10 mouse cellular contexts compared by ENCODE assay signal in the genomic region with DNA sequence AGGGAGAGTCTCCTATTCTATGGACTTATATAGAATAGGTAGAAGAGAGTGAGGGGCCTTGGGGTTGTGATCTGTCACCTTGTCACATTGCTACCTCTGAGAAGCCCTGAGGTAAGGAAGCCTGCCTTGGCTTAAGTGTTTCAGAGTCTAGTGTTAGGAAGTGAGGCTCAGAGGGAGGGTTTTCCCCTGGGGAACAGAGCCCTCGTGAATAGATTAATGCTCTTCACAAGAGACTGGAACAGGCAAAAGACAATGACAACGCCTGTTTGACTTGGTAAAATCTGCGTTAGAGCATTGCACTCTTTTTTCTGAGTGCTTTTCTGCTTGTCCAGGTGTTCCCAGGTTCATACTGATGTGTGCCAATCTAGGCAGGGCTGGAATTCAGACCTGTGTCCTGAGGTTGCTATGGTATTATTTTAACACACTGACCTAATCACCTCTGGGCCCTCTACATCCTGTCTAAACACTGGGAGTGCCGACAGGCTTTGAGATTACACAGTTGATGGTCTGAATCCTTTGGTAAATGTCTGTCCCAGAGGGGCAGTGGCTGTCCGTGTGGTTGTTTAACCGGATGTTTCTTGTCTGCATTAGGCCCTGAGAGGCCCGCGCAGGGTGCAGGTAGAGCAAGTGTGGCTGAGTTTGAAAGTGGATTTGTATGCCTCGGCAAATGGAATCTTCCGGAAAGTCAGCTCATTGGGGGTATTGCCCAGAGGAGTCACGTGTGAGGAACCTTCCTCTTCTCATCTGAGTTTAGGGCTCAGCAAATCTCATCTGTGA.
DNase-seq lines count a peak whose midpoint lies in the region; ATAC-seq and TF ChIP-seq lines count a peak whose summit lies in the region.
"Had no signal": no experiment of that assay in that cellular context is flagged by ENCODE, and none has a peak within 500 bp of the region (broad histone marks: within the 10 kb centered on the region; RNA-seq: fewer than 3 reads in every experiment).

No protein-coding gene starts in this region.

- H3K36me3 ChIP-seq in intestine, embryonic 14.5 days (ENCODE audit: control insufficient read depth, insufficient read depth, low read length): no peaks in the 10 kb centered on the region
- H3K36me3 ChIP-seq in intestine, postnatal 0 days (ENCODE audit: control insufficient read depth, insufficient read depth): no peaks in the 10 kb centered on the region
- H3K36me3 ChIP-seq in CH12.LX (replicated peaks in 1 of 2; ENCODE audit: control insufficient read depth in 1 of 2, insufficient read depth in 1 of 2, low read length in 1 of 2): no peaks in the 10 kb centered on the region
- no peaks in the 10 kb centered on the region for H3K36me3 ChIP-seq in heart, embryonic 14.5 days (ENCODE audit: control insufficient read depth, insufficient read depth, low read length)
- no peaks in the 10 kb centered on the region for H3K36me3 ChIP-seq in liver, embryonic 16.5 days (ENCODE audit: control insufficient read depth, insufficient read depth)
- H3K36me3 ChIP-seq: forebrain, embryonic 12.5 days; limb, embryonic 15.5 days had no signal

- peak; percentile 53; the same call in 1 of the 2 replicates for ATAC-seq in intestine, embryonic 14.5 days (replicated peaks; ENCODE audit: low FRiP score, low TSS enrichment, low read depth)
- ATAC-seq in intestine, postnatal 0 days: no peak
- no peak for ATAC-seq in heart, embryonic 14.5 days (ENCODE audit: insufficient number of reproducible peaks, insufficient read depth, low FRiP score, low read depth)
- ATAC-seq in liver, embryonic 16.5 days (ENCODE audit: low read depth): peak; percentile 81

- 16% methylated on average over 11 of the region's 11 CpGs for WGBS in intestine, embryonic 14.5 days
- WGBS in intestine, postnatal 0 days: 18% methylated on average over 11 of the region's 11 CpGs
- WGBS in heart, embryonic 14.5 days: 8% methylated on average over 11 of the region's 11 CpGs
- WGBS in liver, embryonic 16.5 days (ENCODE audit: insufficient replicate concordance): 39% methylated on average over 11 of the region's 11 CpGs

- in situ Hi-C loops in CH12.LX (cut with MboI; ENCODE audit: low pct_ligation_motif_present, low pct_unique_long_range_greater_than_20kb, low sequenced_read_pairs): no loop called here

- no peak; the same call in 1 of the 2 replicates for TF ChIP-seq EP300 in CH12.LX (IDR thresholded peaks at IDR 0.05; ENCODE audit: low read length)

- H3K4me1 ChIP-seq in intestine, embryonic 14.5 days (replicated peaks; ENCODE audit: control insufficient read depth, insufficient read depth, low read length): peaks cover 18% of the 10 kb centered on the region
- 0 out of 2 replicates have a peak, but pooled peaks cover 5% of the 10 kb centered on the region for H3K4me1 ChIP-seq in intestine, postnatal 0 days (replicated peaks; ENCODE audit: control insufficient read depth, insufficient read depth, low read length)
- peaks cover 35 to 73% of the 10 kb centered on the region in 2 experiments for H3K4me1 ChIP-seq in CH12.LX (ENCODE audit: control insufficient read depth in 1 of 2, insufficient read depth in 2 of 2)
- H3K4me1 ChIP-seq in heart, embryonic 14.5 days (ENCODE audit: control insufficient read depth in 2 of 2, insufficient read depth in 2 of 2, low read length in 2 of 2): peaks cover 26 to 33% of the 10 kb centered on the region in 2 experiments
- no peaks in the 10 kb centered on the region; the same call in none of the 2 replicates for H3K4me1 ChIP-seq in liver, embryonic 16.5 days (ENCODE audit: control insufficient read depth, low read depth, low read length)

- H3K9me3 ChIP-seq in intestine, embryonic 14.5 days (ENCODE audit: control insufficient read depth, low read length): no peaks in the 10 kb centered on the region
- no peaks in the 10 kb centered on the region for H3K9me3 ChIP-seq in intestine, postnatal 0 days (ENCODE audit: control insufficient read depth)
- no peaks in the 10 kb centered on the region for H3K9me3 ChIP-seq in CH12.LX (replicated peaks; ENCODE audit: low read length)
- H3K9me3 ChIP-seq in heart, embryonic 14.5 days (ENCODE audit: control insufficient read depth, low read length): no peaks in the 10 kb centered on the region
- H3K9me3 ChIP-seq in liver, embryonic 16.5 days (replicated peaks; ENCODE audit: control insufficient read depth, low read length): no peaks in the 10 kb centered on the region
- H3K9me3 ChIP-seq: forebrain, embryonic 12.5 days; limb, embryonic 15.5 days had no signal

- H3K4me3 ChIP-seq in intestine, embryonic 14.5 days (ENCODE audit: low read depth, low read length): no peak overlapping the region
- H3K4me3 ChIP-seq in intestine, postnatal 0 days (ENCODE audit: low read depth, low read length): no peak overlapping the region
- no peak overlapping the region for H3K4me3 ChIP-seq in CH12.LX (replicated peaks in 1 of 3; ENCODE audit: low read depth in 2 of 3, low read length in 2 of 3, poor library complexity in 1 of 3)
- H3K4me3 ChIP-seq in heart, embryonic 14.5 days (ENCODE audit: control insufficient read depth in 1 of 2, insufficient read depth in 1 of 2, low read depth in 1 of 2, low read length in 2 of 2): no peak overlapping the region
- H3K4me3 ChIP-seq in liver, embryonic 16.5 days (ENCODE audit: low read depth, low read length): no peak overlapping the region
- H3K4me3 ChIP-seq: forebrain, embryonic 12.5 days; limb, embryonic 15.5 days had no signal

- H3K27me3 ChIP-seq in intestine, embryonic 14.5 days (replicated peaks; ENCODE audit: control insufficient read depth, insufficient read depth, low read length): no peaks in the 10 kb centered on the region
- H3K27me3 ChIP-seq in intestine, postnatal 0 days (replicated peaks; ENCODE audit: control insufficient read depth, insufficient read depth, low read length): no peaks in the 10 kb centered on the region
- H3K27me3 ChIP-seq in CH12.LX (replicated peaks): no peaks in the 10 kb centered on the region
- H3K27me3 ChIP-seq in heart, embryonic 14.5 days (ENCODE audit: control insufficient read depth, insufficient read depth, low read length): no peaks in the 10 kb centered on the region
- H3K27me3 ChIP-seq in liver, embryonic 16.5 days (ENCODE audit: control insufficient read depth, insufficient read depth, low read depth, low read length): no peaks in the 10 kb centered on the region
- H3K27me3 ChIP-seq: forebrain, embryonic 12.5 days; limb, embryonic 15.5 days had no signal

- dilution Hi-C loops in CH12.LX (cut with MboI; ENCODE audit: extremely low pct_ligation_motif_present, extremely low pct_unique_long_range_greater_than_20kb, low sequenced_read_pairs): no loop called here

- TF ChIP-seq RAD21 in CH12.LX (IDR thresholded peaks at IDR 0.05; ENCODE audit: low read depth, low read length): no peak

- DNase-seq in intestine, embryonic 14.5 days (ENCODE audit: low spot score): no peak
- DNase-seq in CH12.LX (ENCODE audit: extremely low read depth): peak; percentile 87
- no peak for DNase-seq in testis, postnatal 14 days (ENCODE audit: low spot score)
- DNase-seq in thymus, postnatal 0 days (ENCODE audit: low spot score): no peak
- DNase-seq in c-Kit-positive CD71-positive TER-119-positive erythroid progenitor cells, embryonic 14.5 days (ENCODE audit: low spot score): no peak

- H3K27ac ChIP-seq in intestine, embryonic 14.5 days (ENCODE audit: low read depth): peak overlapping the region; percentile 51; the same call in 1 of the 2 replicates
- H3K27ac ChIP-seq in intestine, postnatal 0 days (ENCODE audit: low read depth, low read length): no peak overlapping the region
- peak overlapping the region; percentile 61 for H3K27ac ChIP-seq in CH12.LX (ENCODE audit: insufficient read depth, low read depth)
- H3K27ac ChIP-seq in heart, embryonic 14.5 days (replicated peaks in 1 of 2; ENCODE audit: control insufficient read depth in 1 of 2, insufficient read depth in 1 of 2, low read depth in 2 of 2, low read length in 2 of 2): peak overlapping the region; percentile 34 to 71
- H3K27ac ChIP-seq in liver, embryonic 16.5 days (ENCODE audit: low read length): no peak overlapping the region
- H3K27ac ChIP-seq: forebrain, embryonic 12.5 days; limb, embryonic 15.5 days had no signal

- no peak overlapping the region for H3K9ac ChIP-seq in intestine, embryonic 14.5 days (ENCODE audit: low read length)
- H3K9ac ChIP-seq in intestine, postnatal 0 days (ENCODE audit: low read depth, low read length): no peak overlapping the region
- H3K9ac ChIP-seq in CH12.LX (ENCODE audit: insufficient read depth, low read depth): 0 out of 2 replicates have a peak overlapping the region, but pooled peaks have one; percentile 4
- H3K9ac ChIP-seq in heart, embryonic 14.5 days (ENCODE audit: low read length): peak overlapping the region; percentile 8
- H3K9ac ChIP-seq in liver, embryonic 16.5 days (ENCODE audit: low read depth, low read length): no peak overlapping the region
- H3K9ac ChIP-seq: forebrain, embryonic 12.5 days; limb, embryonic 15.5 days had no signal

- TF ChIP-seq CTCF in intestine, postnatal 0 days (IDR thresholded peaks at IDR 0.05; ENCODE audit: low read depth): no peak
- TF ChIP-seq CTCF in CH12.LX (conservative IDR thresholded peaks at IDR 0.05 in 1 of 2, IDR thresholded peaks at IDR 0.05 in 1 of 2; ENCODE audit: low read depth in 2 of 2, low read length in 2 of 2): no peak

- H3K4me2 ChIP-seq in intestine, embryonic 14.5 days (ENCODE audit: low read length): no peak overlapping the region
- H3K4me2 ChIP-seq in intestine, postnatal 0 days (replicated peaks; ENCODE audit: low read depth): no peak overlapping the region
- H3K4me2 ChIP-seq in CH12.LX (ENCODE audit: insufficient read depth, low read depth, poor library complexity, severe bottlenecking): peak overlapping the region; percentile 10
- peak overlapping the region; percentile 17; the same call in 1 of the 2 replicates for H3K4me2 ChIP-seq in heart, embryonic 14.5 days (ENCODE audit: low read length)
- H3K4me2 ChIP-seq in liver, embryonic 16.5 days (ENCODE audit: low read depth, low read length): no peak overlapping the region
- H3K4me2 ChIP-seq: forebrain, embryonic 12.5 days; limb, embryonic 15.5 days had no signal

- no peak for TF ChIP-seq POLR2A in CH12.LX (IDR thresholded peaks at IDR 0.05; ENCODE audit: low read depth, low read length)

- H3K79me2 ChIP-seq in CH12.LX (replicated peaks; ENCODE audit: control insufficient read depth, extremely low read depth, insufficient read depth, poor library complexity, severe bottlenecking): no peaks in the 10 kb centered on the region

TF ChIP-seq in CH12.LX, 34 proteins besides CTCF, POLR2A, EP300 and RAD21 (continues in another document):
- TF ChIP-seq SIN3A (IDR thresholded peaks at IDR 0.05; ENCODE audit: low read length): no peak
- TF ChIP-seq ZMIZ1 (IDR thresholded peaks at IDR 0.05; ENCODE audit: low read depth, low read length): no peak
- TF ChIP-seq UBTF (IDR thresholded peaks at IDR 0.05; ENCODE audit: low read depth, low read length): no peak
- TF ChIP-seq MAX (IDR thresholded peaks at IDR 0.05; ENCODE audit: low read length): peak; percentile 76
- peak; percentile 79 for TF ChIP-seq USF1 (IDR thresholded peaks at IDR 0.05; ENCODE audit: low read depth, low read length)
- peak; percentile 74; the same call in 1 of the 2 replicates for TF ChIP-seq IRF4 (IDR thresholded peaks at IDR 0.05; ENCODE audit: low read depth, low read length)
- TF ChIP-seq MXI1 (IDR thresholded peaks at IDR 0.05; ENCODE audit: low read depth, low read length): 0 out of 2 replicates have a peak, but pooled peaks have one; percentile 23

Comparison
In these comparisons a context has a peak if more than half of its experiments do, and no peak if none do; other contexts are left out.
1. ATAC-seq: peak in intestine, embryonic 14.5 days (single experiment) and liver, embryonic 16.5 days (single experiment); none in intestine, postnatal 0 days (single experiment) and heart, embryonic 14.5 days (single experiment).
2. H3K27ac ChIP-seq: peak in intestine, embryonic 14.5 days (single experiment), CH12.LX (single experiment) and heart, embryonic 14.5 days (2 of 2); none in intestine, postnatal 0 days (single experiment) and liver, embryonic 16.5 days (single experiment).
3. H3K4me2 ChIP-seq: peak in CH12.LX (single experiment) and heart, embryonic 14.5 days (single experiment); none in intestine, embryonic 14.5 days (single experiment), intestine, postnatal 0 days (single experiment) and liver, embryonic 16.5 days (single experiment).
4. H3K9ac ChIP-seq: peak in CH12.LX (single experiment) and heart, embryonic 14.5 days (single experiment); none in intestine, embryonic 14.5 days (single experiment), intestine, postnatal 0 days (single experiment) and liver, embryonic 16.5 days (single experiment).